Mouse (Mus musculus) G1E-ER4 (cell line): ENCODE data around the gene B3gnt2. TPM values are rescaled to one million over a fixed set of nuclear protein-coding genes. Genes with fewer than 3 reads are reported as not detected.

Experiments
- GATA1 ChIP-seq: IDR thresholded peaks from one replicate; pipeline ENCODE4 v1.8.0; 2012; ENCODE audit warnings: low read length, inconsistent platforms
- polyA plus RNA-seq: library from polyadenylated mRNA; stranded (reverse); fragments of >175 nt; gene quantifications from 2 replicates; pipeline ENCODE4 v1.2.3, GENCODE M21; 2012

The B3gnt2 gene
- polyA plus RNA-seq, 1 experiment = 13.1 TPM

DNA sequence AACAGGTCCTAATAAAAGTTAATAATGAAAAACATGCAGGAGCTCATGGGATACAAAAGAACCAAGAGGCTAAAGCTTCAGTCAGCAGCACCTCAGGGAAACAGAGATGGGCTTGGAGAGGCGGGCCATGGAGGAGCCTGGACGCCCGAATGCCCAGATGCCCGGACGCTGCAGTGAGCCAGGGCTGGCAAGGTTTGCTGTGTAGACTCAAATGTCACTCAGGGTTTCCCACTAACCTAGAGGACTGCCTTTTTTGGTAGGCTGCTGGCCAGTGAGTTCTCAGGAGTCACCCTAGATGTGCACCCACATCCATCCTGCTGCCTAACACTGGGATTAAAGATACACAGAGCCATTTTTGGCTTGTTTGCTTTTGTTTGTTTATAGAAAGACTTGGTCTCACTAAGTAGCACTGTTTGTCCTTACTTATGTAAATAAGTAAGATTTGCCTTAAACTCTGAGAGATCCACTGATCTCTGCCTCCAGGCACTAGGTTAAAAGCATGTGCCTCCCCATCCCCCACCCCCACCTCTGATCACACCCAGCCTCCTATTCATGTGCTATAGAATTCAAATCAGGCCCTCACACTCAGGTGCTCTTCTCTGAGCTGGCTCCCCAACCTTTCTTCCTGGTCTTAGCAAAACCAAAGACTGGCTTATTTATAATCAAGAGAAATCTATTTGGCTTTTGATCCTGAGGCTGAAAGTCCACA lies 117.0 kb downstream of the B3gnt2 start:
- TF ChIP-seq GATA1 = no peak

DNA sequence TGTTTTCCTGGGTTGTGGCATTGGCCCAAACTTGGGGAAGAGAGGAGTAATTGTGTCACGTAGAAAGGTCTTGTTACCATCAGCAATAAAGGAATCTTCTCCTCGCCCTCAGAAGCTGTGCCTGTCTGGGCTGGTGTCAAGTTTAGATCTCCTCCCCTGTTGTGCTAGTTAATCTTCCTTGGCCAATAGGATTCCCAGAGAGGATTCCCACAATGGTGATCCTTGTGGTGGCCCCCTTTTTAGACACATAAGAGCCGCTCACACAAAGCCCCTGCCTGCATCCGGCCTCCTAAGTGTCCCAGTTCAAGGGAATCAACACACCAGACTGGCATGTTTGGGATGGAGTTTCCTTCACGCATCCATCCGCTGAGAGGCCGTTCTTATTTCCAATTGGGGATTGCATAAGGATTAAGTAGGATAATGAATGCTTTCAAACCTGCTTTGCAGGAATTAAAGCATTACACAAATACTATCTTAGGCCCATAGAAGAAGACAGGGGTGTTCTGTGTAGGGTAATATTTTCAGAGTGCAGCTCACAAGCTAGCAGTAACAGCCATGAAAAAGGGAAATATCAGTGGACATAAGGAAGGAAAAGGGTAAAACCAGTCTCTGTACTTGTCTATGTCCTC lies 118.6 kb downstream of the B3gnt2 start:
- no peak for TF ChIP-seq GATA1

DNA sequence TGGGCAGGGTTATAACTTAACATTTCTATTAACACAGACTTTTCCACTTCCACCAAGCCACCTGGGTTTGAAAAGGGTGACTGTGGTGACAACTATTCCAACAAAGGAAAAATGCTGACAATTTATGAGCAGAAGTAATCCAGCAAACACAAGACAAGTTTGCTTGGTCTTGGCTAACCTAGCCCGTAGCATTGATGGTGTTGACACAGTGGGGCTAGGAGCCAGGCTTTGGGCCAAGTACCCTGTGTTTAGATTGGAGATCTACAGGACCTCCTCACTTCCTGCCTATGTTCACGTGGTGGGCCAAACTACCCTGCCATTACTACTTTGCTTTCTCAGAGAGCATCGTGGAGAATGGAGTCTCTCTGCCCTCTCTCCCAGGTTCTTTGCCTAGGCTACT lies 119.3 kb downstream of the B3gnt2 start:
- no peak for TF ChIP-seq GATA1

DNA sequence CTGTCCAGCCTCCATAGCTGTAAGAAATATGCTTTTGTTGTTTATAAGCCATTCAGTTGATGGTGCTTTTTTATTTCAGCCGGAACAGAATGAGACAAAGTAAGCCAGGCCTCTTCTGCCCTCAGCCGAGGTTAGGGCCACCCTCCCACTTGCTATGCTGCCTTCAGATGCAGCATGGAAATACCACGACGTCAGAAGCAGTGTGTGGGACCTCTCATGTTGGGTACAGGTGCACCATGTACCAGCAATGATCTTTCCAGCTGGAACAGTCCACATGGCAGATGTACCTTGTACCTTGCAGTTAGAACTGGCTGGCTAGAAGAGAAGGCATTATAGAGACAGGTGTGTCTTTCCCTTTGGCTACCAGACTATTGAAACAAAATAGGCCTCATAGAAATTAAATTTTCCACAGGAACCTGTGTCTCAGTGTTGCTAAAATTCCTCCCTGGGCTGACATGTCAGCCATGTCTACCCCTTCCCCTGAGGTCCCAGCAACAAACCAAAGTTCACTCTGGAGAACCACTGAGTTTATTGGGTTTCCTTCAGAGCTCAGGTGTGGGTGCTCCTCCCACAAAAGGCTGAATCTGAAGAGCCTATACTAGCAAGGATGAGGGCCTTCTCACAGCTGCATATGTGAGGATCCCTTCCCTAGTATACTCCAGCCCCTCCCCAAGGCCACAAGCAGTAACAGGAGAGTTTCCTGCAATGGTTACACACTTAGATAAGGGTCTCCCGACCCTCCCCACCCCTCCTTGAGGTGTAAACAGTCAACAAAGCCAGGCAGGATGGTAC lies 121.1 kb downstream of the B3gnt2 start:
- no peak for TF ChIP-seq GATA1

DNA sequence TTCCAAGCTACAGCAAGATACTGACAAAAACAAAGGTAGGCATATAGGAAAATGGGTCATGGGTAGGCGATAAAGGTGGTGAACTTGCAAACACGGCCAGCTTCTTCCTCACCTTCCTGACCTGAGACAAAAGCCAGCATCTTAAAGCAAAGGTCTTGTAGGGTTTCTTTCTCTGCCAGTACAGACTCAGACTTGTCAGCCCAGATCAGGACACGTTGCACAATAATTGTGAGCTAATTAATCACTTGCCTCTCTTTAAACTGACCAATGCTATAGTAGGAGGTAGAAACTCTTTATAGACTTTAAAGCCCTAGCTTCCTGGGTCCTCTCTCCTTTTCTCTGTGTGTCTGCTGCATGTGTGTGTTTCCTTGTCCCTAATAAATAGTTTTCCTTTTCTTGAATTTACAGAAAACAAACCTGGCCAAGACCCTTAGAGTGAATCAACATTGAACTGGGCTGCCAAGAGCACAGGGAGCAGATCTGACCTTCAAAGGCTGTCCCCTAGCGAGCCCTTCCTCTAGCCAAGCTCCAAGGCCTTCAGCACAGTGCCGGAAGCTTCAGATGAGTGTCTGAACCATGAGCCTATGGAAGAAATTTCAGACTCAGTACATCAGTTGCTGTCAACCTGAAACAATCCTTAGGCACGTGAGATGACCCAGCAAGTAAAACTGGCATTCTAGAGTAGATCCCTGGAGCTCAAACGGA lies 124.1 kb downstream of the B3gnt2 start:
- no peak for TF ChIP-seq GATA1

DNA sequence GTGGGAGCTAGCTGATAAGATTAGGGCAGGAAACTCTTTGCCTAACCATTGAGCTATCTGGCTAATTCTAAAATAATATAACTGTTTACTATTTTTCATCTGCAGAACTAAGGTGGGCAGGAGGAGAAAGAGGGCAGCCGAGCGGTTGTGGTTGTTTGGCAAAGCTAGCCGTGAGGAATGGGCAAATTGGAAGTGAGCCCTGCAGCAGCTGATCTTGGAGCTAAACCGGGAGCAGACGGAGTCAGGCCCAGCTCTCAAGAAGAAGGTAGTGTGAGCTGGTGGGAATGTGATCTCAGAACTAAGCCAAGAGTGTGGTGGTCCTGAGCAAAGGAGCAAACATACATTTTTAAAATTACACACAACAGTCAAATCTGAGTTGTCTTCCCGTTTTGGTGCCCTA lies 126.8 kb downstream of the B3gnt2 start:
- no peak for TF ChIP-seq GATA1

DNA sequence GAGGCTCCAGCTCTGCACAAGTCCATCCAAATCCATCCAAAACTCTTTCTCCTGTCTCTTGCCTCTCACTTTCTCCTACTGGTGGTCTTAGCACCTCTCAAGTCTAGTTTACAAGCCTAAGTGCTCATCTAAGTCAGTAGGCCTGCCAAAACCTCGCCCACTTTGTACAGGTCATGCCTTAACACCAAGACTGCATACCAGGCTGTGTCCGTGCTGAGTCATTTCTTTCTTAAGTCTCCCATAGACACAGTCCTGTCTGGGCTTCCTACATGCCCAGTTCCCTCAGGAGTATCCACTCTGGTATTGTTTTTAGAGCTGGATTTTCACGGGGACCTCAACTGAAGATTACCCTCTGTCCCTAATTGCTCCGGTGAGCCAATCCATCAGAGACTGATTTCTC lies 127.9 kb downstream of the B3gnt2 start:
- no peak for TF ChIP-seq GATA1

DNA sequence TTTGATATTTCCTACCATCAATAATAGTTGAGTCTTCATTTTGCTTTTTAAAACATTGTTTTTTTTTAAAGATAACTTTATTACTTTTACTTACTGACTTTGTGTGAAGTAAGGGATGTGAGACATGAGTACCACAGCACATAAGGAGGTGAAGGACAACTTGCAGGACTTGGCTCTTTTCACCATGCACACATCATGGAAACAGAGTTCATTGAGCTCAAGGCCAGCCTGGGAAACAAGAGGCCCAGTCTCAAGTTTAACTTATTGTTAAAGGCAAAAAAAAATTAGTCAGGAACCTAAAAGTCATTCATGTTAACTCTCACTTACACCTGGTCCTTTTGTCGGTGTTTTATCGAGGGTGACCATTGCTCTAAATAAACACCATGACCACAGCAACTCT lies 137.7 kb downstream of the B3gnt2 start:
- TF ChIP-seq GATA1 = no peak

DNA sequence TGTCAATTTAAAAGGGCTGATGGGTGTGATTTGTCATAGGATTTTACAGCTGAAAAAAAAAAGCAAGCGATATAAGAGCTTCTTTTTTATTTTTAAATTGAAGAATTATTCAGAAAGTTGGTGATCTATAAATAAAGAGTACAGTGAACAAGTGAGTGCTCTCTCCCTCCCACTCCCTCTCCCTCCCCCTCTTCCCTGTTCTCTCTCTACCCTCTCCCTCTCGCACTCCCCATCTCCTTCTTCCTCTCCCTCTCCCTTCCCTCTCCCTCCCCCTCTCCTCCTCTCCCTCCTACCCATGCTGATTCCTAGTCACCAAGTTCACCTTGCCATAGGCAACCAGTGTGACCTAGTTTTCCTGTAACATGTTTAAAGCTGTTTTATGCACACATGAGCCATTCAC lies 140.7 kb downstream of the B3gnt2 start:
- no peak for TF ChIP-seq GATA1

DNA sequence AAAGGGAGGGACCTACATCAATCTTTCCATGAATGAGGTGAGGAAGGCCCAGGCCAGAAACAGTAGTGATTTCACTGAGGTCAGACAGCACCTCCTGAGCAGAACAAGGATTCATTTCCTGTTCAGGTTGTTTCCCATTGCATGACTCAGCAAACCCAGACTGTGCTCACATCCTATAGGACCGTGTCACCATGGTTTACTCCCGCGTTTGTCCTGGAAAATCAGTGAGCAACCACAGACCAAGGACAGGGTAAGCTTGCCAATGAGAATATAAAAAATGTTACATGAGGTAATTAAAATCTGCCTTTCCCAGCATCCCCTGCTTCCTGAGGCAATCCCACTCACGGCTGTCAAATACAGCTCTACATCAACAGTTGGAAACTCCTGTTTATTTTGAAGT lies 141.2 kb downstream of the B3gnt2 start:
- TF ChIP-seq GATA1 = no peak

DNA sequence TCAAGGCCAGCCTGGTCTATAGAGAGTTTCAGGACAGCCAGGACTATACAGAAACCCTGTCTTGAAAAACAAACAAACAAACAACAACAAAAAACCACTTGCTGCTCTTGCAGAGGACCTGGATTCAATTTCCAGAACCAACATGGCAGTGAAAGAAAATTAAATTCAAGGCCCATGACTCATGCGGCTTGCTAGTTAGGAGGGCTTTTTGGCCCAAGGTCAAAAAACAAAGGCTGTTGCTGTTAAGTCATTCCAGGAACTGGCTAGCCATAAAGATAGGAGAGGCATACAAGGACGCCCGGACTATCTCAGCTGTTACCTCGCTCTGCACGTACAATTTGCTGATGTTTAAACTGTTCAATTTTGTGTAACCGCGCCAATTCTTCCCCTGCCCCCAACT lies 142.7 kb downstream of the B3gnt2 start:
- no peak for TF ChIP-seq GATA1

DNA sequence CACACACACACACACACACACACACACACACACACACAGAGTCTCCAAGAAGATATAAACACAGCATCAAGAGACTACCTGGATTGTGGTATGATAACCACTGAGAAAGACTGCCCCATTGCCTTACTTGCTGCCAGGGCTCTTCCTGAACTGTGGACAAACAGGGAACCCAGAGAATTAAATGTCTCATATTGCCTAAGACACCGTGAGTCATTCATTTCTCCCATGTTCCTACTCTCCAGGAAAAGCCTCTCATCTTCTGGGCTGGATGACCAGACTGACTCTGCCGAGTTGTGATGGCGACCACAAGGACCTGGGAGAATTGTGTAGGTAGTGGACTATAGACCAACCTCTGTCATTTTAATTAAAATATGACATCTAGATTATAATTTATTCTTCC lies 149.4 kb downstream of the B3gnt2 start:
- TF ChIP-seq GATA1 = no peak

DNA sequence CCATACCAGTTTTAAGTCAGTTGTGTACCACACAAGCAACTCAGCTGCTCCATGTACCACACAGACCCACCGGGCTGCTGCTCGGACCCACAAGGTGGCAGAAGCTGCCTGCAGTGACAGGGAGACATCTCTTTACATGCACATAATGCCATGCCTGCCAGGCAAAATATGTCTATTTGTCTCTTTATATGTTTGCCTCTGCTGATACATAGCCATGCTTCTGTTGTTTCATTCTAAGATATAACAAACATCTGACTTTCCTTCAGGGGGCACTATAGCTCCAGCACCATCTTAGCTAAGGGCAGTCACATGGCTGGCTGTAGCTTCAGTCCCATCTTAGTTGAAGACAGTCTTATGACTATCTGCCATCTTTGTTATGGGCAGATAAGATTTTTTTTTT lies 150.2 kb downstream of the B3gnt2 start:
- no peak for TF ChIP-seq GATA1

Other genes starting within 250 kb of the B3gnt2 start
- 1.8 and 1.9 TPM in 2 replicates for gene Zrsr1, start 111.0 kb upstream of the B3gnt2 start, polyA plus RNA-seq
- gene Gm28048, start 121.1 kb upstream of the B3gnt2 start, polyA plus RNA-seq = not detected in 2 replicates
- 21.6 and 29.9 TPM in 2 replicates for gene Commd1, start 121.4 kb upstream of the B3gnt2 start, polyA plus RNA-seq
- gene Cct4, start 129.6 kb upstream of the B3gnt2 start, polyA plus RNA-seq = 840 and 1,074 TPM in 2 replicates
- gene Fam161a, start 146.6 kb upstream of the B3gnt2 start, polyA plus RNA-seq = 0.17 and 0.21 TPM in 2 replicates